Mouse (Mus musculus): ENCODE data around the gene Dcbld2.

DNA sequence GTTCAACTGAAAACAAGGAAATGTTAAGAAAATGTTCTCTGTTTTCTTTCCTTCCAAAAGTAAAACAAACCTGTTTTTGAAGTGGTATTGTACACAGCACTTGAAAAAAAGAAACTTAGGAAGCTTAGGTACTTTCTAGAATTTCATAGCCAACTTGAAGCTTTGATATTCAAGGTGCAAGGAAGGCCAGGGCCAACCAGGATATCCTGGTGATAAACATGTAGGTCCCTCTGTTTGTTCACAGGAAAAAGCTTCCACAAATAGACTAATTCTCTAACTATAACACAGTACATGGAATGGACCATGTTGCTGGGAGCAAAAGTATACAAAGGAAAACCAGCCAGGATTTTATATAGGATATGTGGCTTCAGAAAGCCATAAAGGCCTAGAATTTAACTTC is 88.5 kb downstream of the Dcbld2 start:
- TF ChIP-seq GATA1 (IDR thresholded peaks at IDR 0.05; ENCODE audit: borderline replicate concordance, low read length) (no peak), FLI1 (IDR thresholded peaks at IDR 0.05; ENCODE audit: low read length) (no peak)

Data from megakaryocyte, embryonic 14.5 days (primary cell).